1 mouse cellular context compared by ENCODE assay signal in the genomic region with DNA sequence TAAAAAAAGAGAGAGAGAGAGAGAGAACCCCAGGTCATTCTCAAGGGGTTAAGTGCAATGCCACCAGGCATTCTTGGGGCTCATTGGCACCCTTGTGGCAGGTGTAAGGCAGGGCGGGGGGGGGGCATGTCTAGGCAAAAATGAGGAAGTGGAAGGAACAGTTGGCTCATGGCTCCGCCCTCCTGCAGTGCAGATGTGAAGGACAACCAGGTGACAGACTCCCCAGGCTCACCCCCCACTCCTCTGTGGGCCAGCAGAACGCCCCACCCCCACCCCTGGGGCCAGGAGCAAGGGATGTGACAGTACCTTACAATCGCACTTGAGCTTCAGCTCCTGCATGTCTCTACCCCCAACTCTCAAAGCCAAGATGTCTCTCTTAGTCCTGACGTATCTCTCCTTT.
A peak's percentile ranks its signal among the peaks of the same experiment; 100 is the strongest.
TF ChIP-seq lines count a peak whose summit lies in the region.

No protein-coding gene starts in this region.

TF ChIP-seq in CH12.LX, 34 proteins besides CTCF, POLR2A, EP300 and RAD21 (continued from another document):
- peak; percentile 90 for TF ChIP-seq CHD2 (IDR thresholded peaks at IDR 0.05; ENCODE audit: low read length)
- TF ChIP-seq E2F4 (IDR thresholded peaks at IDR 0.05; ENCODE audit: insufficient replicate concordance, low read depth, low read length), result no peak
- TF ChIP-seq NELFE (IDR thresholded peaks at IDR 0.05; ENCODE audit: low read depth, low read length), result no peak
- TF ChIP-seq KAT2A (IDR thresholded peaks at IDR 0.05; ENCODE audit: insufficient replicate concordance, low read length), result no peak
- no peak for TF ChIP-seq JUND (conservative IDR thresholded peaks at IDR 0.05; ENCODE audit: low read depth, low read length)
- peak; percentile 52; the same call in 1 of the 2 replicates for TF ChIP-seq ELF1 (IDR thresholded peaks at IDR 0.05; ENCODE audit: low read depth, low read length)
- no peak for TF ChIP-seq USF1 (IDR thresholded peaks at IDR 0.05; ENCODE audit: low read depth, low read length)
- TF ChIP-seq ZKSCAN1 (IDR thresholded peaks at IDR 0.05; ENCODE audit: borderline replicate concordance, low read depth, low read length), result no peak
- no peak for TF ChIP-seq UBTF (IDR thresholded peaks at IDR 0.05; ENCODE audit: low read depth, low read length)
- TF ChIP-seq MAFK (IDR thresholded peaks at IDR 0.05; ENCODE audit: insufficient replicate concordance, low read length), result no peak
- no peak for TF ChIP-seq CHD1 (IDR thresholded peaks at IDR 0.05; ENCODE audit: low read depth, low read length)
- TF ChIP-seq PAX5 (IDR thresholded peaks at IDR 0.05; ENCODE audit: low read length), result no peak
- TF ChIP-seq SMC3 (IDR thresholded peaks at IDR 0.05; ENCODE audit: low read depth, low read length), result peak; percentile 17
- no peak for TF ChIP-seq POLR2AphosphoS2 (IDR thresholded peaks at IDR 0.05; ENCODE audit: low read depth, low read length)
- TF ChIP-seq MAZ (IDR thresholded peaks at IDR 0.05; ENCODE audit: low read depth, low read length), result peak; percentile 92
- no peak; the same call in 1 of the 2 replicates for TF ChIP-seq MXI1 (IDR thresholded peaks at IDR 0.05; ENCODE audit: low read depth, low read length)
- no peak for TF ChIP-seq JUN (IDR thresholded peaks at IDR 0.05; ENCODE audit: insufficient read depth, low read depth, low read length)
- no peak for TF ChIP-seq NRF1 (IDR thresholded peaks at IDR 0.05; ENCODE audit: low read depth, low read length)
- no peak for TF ChIP-seq SIN3A (IDR thresholded peaks at IDR 0.05; ENCODE audit: low read length)
- TF ChIP-seq MAX (IDR thresholded peaks at IDR 0.05; ENCODE audit: low read length), result no peak
- TF ChIP-seq GABPA (IDR thresholded peaks at IDR 0.05; ENCODE audit: insufficient replicate concordance, low read depth, low read length), result no peak
- TF ChIP-seq USF2 (conservative IDR thresholded peaks at IDR 0.05; ENCODE audit: low read depth, low read length), result no peak
- no peak for TF ChIP-seq ZNF384 (IDR thresholded peaks at IDR 0.05; ENCODE audit: low read depth, low read length)
